Mouse (Mus musculus) CH12.LX (cell line): Measurements from ENCODE around the gene Git2.

Experiments
- MAX ChIP-seq: IDR thresholded peaks from 2 replicates; pipeline ENCODE4 v1.6.1; 2011; ENCODE audit warnings: low read length, improper control_type of control experiment
- POLR2A ChIP-seq: IDR thresholded peaks from 2 replicates; pipeline ENCODE4 v1.6.1; 2011; ENCODE audit warnings: low read depth, mild to moderate bottlenecking, improper control_type of control experiment, low read length

DNA sequence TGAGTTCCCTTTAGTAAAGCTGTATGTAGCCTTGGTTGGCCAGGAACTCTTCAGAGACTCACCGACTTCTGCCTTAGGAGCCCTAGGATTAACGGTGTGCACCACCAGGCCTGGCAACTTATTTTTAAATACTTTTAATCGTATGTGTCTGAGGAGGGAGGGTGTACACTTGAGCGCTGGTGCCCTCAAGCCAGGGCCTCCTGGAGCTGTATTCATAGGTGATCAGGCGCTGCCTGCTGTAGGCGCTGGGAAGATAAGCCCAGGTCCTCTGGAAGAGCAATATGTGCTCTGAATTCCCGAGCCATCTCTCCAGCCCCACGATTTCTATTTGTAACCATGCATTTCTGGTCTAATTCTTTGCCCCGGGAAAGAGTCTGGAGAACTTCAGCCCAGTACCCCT is 31.7 kb upstream of the Git2 start:
- TF ChIP-seq POLR2A = no peak
- TF ChIP-seq MAX = no peak
